In the genomic region with DNA sequence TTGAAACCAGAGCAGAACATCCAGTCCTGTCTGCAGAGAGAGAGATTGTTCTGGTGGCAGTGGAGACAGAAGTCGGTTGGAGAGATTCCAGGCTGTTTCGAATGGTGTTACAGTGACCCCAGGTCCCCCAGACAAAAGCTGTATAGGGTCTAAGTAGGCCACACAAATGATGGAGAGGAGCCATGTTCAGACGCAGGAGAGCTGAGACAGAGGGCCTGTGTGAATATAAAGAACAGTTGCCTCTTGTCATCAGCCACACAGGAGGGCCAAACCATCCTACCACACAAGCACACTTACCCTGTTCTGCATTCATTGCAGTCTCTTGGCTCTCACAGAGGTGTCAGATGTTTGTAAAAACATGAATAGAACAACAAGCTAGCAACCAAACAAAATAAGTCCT, we compare ENCODE assay signal across 14 mouse cellular contexts. TPM values are rescaled to one million over a fixed set of nuclear protein-coding genes. Genes with fewer than 3 reads are reported as not detected.
DNase-seq lines count a peak whose midpoint lies in the region; ATAC-seq and TF ChIP-seq lines count a peak whose summit lies in the region.
"Had no signal": no experiment of that assay in that cellular context is flagged by ENCODE, and none has a peak within 500 bp of the region (broad histone marks: within the 10 kb centered on the region; RNA-seq: fewer than 3 reads in every experiment).

No protein-coding gene starts in this region.

- no peak overlapping the region for H3K4me2 ChIP-seq in midbrain, embryonic 14.5 days (ENCODE audit: low read length)
- H3K4me2 ChIP-seq in hindbrain, embryonic 16.5 days (ENCODE audit: low read length), result no peak overlapping the region
- H3K4me2 ChIP-seq in midbrain, postnatal 0 days (ENCODE audit: low read depth, low read length, poor library complexity, severe bottlenecking), result no peak overlapping the region
- H3K4me2 ChIP-seq: embryonic facial prominence, embryonic 15.5 days; limb, embryonic 13.5 days had no signal

- no peaks in the 10 kb centered on the region for H3K27me3 ChIP-seq in midbrain, embryonic 14.5 days (ENCODE audit: control insufficient read depth, insufficient read depth, low read length)
- no peaks in the 10 kb centered on the region for H3K27me3 ChIP-seq in midbrain, embryonic 10.5 days (ENCODE audit: low read depth, poor library complexity, severe bottlenecking)
- H3K27me3 ChIP-seq in hindbrain, embryonic 16.5 days (replicated peaks; ENCODE audit: control insufficient read depth, insufficient read depth, low read length), result no peaks in the 10 kb centered on the region
- H3K27me3 ChIP-seq in midbrain, postnatal 0 days (ENCODE audit: insufficient read depth, low read length), result no peaks in the 10 kb centered on the region
- H3K27me3 ChIP-seq: embryonic facial prominence, embryonic 15.5 days; limb, embryonic 13.5 days had no signal

- intact Hi-C loops in heart, postnatal 25 days (cut with DNase I), result no loop called here

- DNase-seq in kidney, adult 9 months, result peak; percentile 29
- DNase-seq in kidney, adult 11 months, result no peak
- peak; percentile 46 for DNase-seq in midbrain, embryonic 14.5 days
- DNase-seq in midbrain, embryonic 10.5 days (ENCODE audit: low spot score), result no peak
- peak; percentile 81 for DNase-seq in midbrain, postnatal 0 days (ENCODE audit: low spot score)
- DNase-seq in heart, postnatal 25 days (ENCODE audit: low spot score), result no peak
- DNase-seq: liver, postnatal 0 days; spleen, adult 18-20 months had no signal

- WGBS in midbrain, embryonic 14.5 days, result 35% methylated on average over 3 of the region's 3 CpGs
- 62% methylated on average over 3 of the region's 3 CpGs for WGBS in midbrain, embryonic 10.5 days
- WGBS in hindbrain, embryonic 16.5 days, result 49% methylated on average over 3 of the region's 3 CpGs
- WGBS in midbrain, postnatal 0 days, result 26% methylated on average over 3 of the region's 3 CpGs

- no peak for ATAC-seq in midbrain, embryonic 14.5 days (ENCODE audit: low FRiP score, low TSS enrichment)
- peak; percentile 88 for ATAC-seq in hindbrain, embryonic 16.5 days
- peak; percentile 78 for ATAC-seq in midbrain, postnatal 0 days (ENCODE audit: low FRiP score)
- ATAC-seq: CD4-positive, CD25-positive, alpha-beta regulatory T cell, adult 4 months; intestine, postnatal 0 days; liver, postnatal 0 days had no signal

- H3K4me1 ChIP-seq in midbrain, embryonic 14.5 days (ENCODE audit: control insufficient read depth, insufficient read depth, low read length), result no peaks in the 10 kb centered on the region
- peaks cover 13% of the 10 kb centered on the region; the same call in 1 of the 2 replicates for H3K4me1 ChIP-seq in midbrain, embryonic 10.5 days
- H3K4me1 ChIP-seq in hindbrain, embryonic 16.5 days (ENCODE audit: control insufficient read depth, insufficient read depth, low read depth, low read length), result no peaks in the 10 kb centered on the region
- H3K4me1 ChIP-seq in midbrain, postnatal 0 days (ENCODE audit: insufficient read depth, low read length), result no peaks in the 10 kb centered on the region
- H3K4me1 ChIP-seq: embryonic facial prominence, embryonic 15.5 days; limb, embryonic 13.5 days had no signal

- no peak overlapping the region for H3K4me3 ChIP-seq in midbrain, embryonic 14.5 days (replicated peaks; ENCODE audit: low read depth, low read length)
- H3K4me3 ChIP-seq in midbrain, embryonic 10.5 days, result no peak overlapping the region
- no peak overlapping the region for H3K4me3 ChIP-seq in hindbrain, embryonic 16.5 days (ENCODE audit: low read length)
- no peak overlapping the region for H3K4me3 ChIP-seq in midbrain, postnatal 0 days (ENCODE audit: low read depth, low read length)
- H3K4me3 ChIP-seq: embryonic facial prominence, embryonic 15.5 days; limb, embryonic 13.5 days had no signal

- no peaks in the 10 kb centered on the region for H3K9me3 ChIP-seq in midbrain, embryonic 14.5 days (ENCODE audit: control insufficient read depth, low read length)
- H3K9me3 ChIP-seq in midbrain, embryonic 10.5 days (replicated peaks), result 0 out of 2 replicates have a peak, but pooled peaks cover 5% of the 10 kb centered on the region
- no peaks in the 10 kb centered on the region for H3K9me3 ChIP-seq in hindbrain, embryonic 16.5 days (ENCODE audit: control insufficient read depth, low read length)
- H3K9me3 ChIP-seq in midbrain, postnatal 0 days (ENCODE audit: low read length), result no peaks in the 10 kb centered on the region
- H3K9me3 ChIP-seq: embryonic facial prominence, embryonic 15.5 days had no signal

- H3K36me3 ChIP-seq in midbrain, embryonic 14.5 days (ENCODE audit: control insufficient read depth, insufficient read depth, low read length), result no peaks in the 10 kb centered on the region
- no peaks in the 10 kb centered on the region for H3K36me3 ChIP-seq in midbrain, embryonic 10.5 days
- H3K36me3 ChIP-seq in hindbrain, embryonic 16.5 days (ENCODE audit: control insufficient read depth, insufficient read depth, low read length), result no peaks in the 10 kb centered on the region
- H3K36me3 ChIP-seq in midbrain, postnatal 0 days (ENCODE audit: insufficient read depth, low read length), result no peaks in the 10 kb centered on the region
- H3K36me3 ChIP-seq: embryonic facial prominence, embryonic 15.5 days; limb, embryonic 13.5 days had no signal

- TF ChIP-seq CTCF in midbrain, postnatal 0 days (IDR thresholded peaks at IDR 0.05), result no peak

- H3K27ac ChIP-seq in midbrain, embryonic 14.5 days (replicated peaks; ENCODE audit: low read depth, low read length), result no peak overlapping the region
- no peak overlapping the region for H3K27ac ChIP-seq in midbrain, embryonic 10.5 days (replicated peaks)
- H3K27ac ChIP-seq in hindbrain, embryonic 16.5 days (ENCODE audit: low read depth, low read length), result no peak overlapping the region
- no peak overlapping the region for H3K27ac ChIP-seq in midbrain, postnatal 0 days (ENCODE audit: low read depth, low read length)
- H3K27ac ChIP-seq: embryonic facial prominence, embryonic 15.5 days; limb, embryonic 13.5 days had no signal

- no peak overlapping the region for H3K9ac ChIP-seq in midbrain, embryonic 14.5 days (replicated peaks; ENCODE audit: low read length)
- no peak overlapping the region for H3K9ac ChIP-seq in hindbrain, embryonic 16.5 days (ENCODE audit: low read depth, low read length)
- no peak overlapping the region for H3K9ac ChIP-seq in midbrain, postnatal 0 days (replicated peaks; ENCODE audit: low read length, poor library complexity, severe bottlenecking)
- H3K9ac ChIP-seq: embryonic facial prominence, embryonic 15.5 days; limb, embryonic 13.5 days; liver, postnatal 0 days had no signal

RNA-seq across cellular contexts. Expression of a gene that starts 37.4 kb away (rescaled TPM):
- 2.3 and 2.4 TPM in 2 replicates for polyA plus RNA-seq in midbrain, embryonic 14.5 days (2014; fragmentation: Nextera tagmentation; extraction: Ambion mirVana)
- polyA plus RNA-seq in midbrain, embryonic 10.5 days (2016; fragmentation: Nextera tagmentation; extraction: Ambion mirVana), result 1.6 and 2.3 TPM in 2 replicates
- polyA plus RNA-seq in hindbrain, embryonic 16.5 days (2015; fragmentation: Nextera tagmentation; extraction: Ambion mirVana), result 2.0 and 2.9 TPM in 2 replicates
- total RNA-seq in midbrain, postnatal 0 days (2014; rRNA removed), result 2.1 and 2.7 TPM in 2 replicates
- 1.1 and 1.7 TPM in 2 replicates for polyA plus RNA-seq in midbrain, postnatal 0 days (2015; fragmentation: Nextera tagmentation; extraction: Ambion mirVana)
- 1 to 10 TPM; 1.4 to 4.2 TPM for total RNA-seq in heart, postnatal 25 days (2021)
- total RNA-seq: granulocyte monocyte progenitor cell, adult 5-6 weeks had no signal
- polyA plus RNA-seq: CD4-positive, CD25-positive, alpha-beta regulatory T cell, adult 4 months; liver, postnatal 0 days had no signal

Comparison
In these comparisons a context has a peak if more than half of its experiments do, and no peak if none do; other contexts are left out.
1. DNase-seq: peak in kidney, adult 9 months (single experiment), midbrain, embryonic 14.5 days (single experiment) and midbrain, postnatal 0 days (single experiment); none in kidney, adult 11 months (single experiment), midbrain, embryonic 10.5 days (single experiment) and heart, postnatal 25 days (single experiment).